Mouse (Mus musculus) cerebellum, adult 9-11 months (tissue): Measurements from ENCODE around the gene Sap30bp.
A peak's percentile ranks its signal among the peaks of the same experiment; 100 is the strongest.

Source experiments
- DNase-seq: peaks from one replicate; pipeline ENCODE4 v3.0.0; 2022

The Sap30bp gene

GRCm38 (mm10) chr11:115933108-115933746 lies at the start of gene Sap30bp, which contains the start of gene Recql5:
Sap30bp (plus strand) TSS chr11:115933282.
Recql5 (minus strand) TSS chr11:115933477.
- peak; percentile 97 for DNase-seq

DNA sequence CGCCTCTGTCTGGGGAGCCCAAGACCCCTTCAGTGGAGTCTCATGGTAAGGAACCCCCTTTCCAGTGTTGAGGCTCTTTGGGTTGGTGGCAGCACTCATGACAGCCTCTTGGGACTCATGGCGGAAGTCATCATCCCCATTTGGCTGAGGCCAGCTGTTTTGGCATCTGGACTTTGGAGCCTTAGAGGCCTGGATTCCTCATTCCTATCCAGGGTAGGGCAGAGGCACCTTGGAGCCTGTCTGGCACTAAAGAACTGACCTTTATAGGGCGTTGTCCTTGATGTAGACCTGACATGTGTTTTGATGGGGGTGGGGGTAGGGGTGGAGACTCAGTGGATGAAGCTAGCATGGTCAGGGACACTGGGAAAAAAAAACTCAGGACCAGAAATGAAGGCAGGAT lies 48.7 kb upstream of the Sap30bp start:
- no peak for DNase-seq

GRCm38 (mm10) chr11:115885281-115885680 lies 47.8 kb upstream of the Sap30bp start:
- DNase-seq: no peak

- no peak for DNase-seq
Observed at GRCm38 (mm10) chr11:115886446-115886845, 46.6 kb upstream of the Sap30bp start.

GRCm38 (mm10) chr11:115888020-115888419 lies 45.1 kb upstream of the Sap30bp start:
- DNase-seq: no peak

GRCm38 (mm10) chr11:115889159-115889558 lies 43.9 kb upstream of the Sap30bp start:
- DNase-seq: no peak

DNA sequence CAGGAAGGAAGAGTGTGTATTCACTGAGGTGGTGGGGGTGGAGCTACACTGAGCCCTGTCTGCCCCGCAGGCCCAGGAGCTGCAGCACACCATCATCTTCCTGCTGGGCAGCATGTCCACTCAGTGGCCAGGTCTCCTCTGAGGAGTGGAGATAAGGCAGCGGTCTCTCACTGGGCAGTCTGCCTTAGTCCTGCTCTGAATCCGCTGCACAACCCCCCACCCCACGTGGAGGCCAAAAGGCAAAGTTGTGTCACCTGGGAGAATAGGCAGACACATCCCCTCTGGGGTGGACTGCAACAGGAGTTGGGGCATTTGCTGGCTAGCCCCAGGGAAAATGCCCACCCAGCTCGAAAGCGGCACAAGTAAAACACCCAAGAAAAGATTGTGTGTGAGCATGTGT lies 40.9 kb upstream of the Sap30bp start:
- DNase-seq: no peak

- no peak for DNase-seq
Observed at GRCm38 (mm10) chr11:115893071-115893470, 40.0 kb upstream of the Sap30bp start.

- DNase-seq: peak; percentile 47
Observed at GRCm38 (mm10) chr11:115894755-115895520, 38.1 kb upstream of the Sap30bp start.

DNA sequence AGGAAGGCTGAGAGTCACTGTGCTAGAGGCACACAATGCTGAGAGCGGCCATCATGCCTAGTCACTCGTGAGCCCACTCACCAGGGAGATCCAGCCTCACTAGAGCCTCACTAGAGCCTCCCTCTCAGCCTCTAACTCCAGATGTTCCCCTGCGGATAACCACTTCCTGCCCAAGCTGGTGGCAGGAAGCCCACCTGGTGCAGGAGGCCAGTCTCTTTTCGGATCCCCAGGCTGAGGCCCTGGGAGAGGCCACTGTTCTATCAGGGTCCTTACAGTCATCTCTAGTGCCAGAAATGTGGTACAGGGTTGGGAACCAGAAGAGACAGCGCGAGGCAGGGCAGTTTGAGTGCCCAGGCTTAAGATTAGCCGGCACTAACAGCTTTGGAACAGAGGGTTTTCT lies 34.6 kb upstream of the Sap30bp start:
- DNase-seq: no peak

DNA sequence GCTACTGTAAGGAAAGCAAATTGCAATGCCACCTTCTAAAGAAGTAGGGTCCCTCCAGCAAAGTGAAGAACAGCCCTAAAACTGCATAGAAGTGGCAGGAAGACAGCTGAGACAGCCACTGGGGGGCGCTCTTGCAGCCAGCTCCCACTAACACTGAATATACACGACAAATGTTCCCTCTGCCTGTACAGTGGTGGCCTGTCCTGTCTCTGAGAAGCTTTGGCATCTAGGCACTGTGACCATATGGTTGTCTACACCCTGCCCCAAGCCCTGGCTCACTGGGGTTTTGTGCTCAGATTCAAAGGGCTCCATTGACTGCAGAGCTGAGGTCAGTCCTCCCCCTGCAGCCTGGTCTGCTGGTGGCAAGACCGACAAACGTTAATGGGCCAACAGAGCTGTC lies 34.2 kb upstream of the Sap30bp start:
- DNase-seq: peak; percentile 87

DNA sequence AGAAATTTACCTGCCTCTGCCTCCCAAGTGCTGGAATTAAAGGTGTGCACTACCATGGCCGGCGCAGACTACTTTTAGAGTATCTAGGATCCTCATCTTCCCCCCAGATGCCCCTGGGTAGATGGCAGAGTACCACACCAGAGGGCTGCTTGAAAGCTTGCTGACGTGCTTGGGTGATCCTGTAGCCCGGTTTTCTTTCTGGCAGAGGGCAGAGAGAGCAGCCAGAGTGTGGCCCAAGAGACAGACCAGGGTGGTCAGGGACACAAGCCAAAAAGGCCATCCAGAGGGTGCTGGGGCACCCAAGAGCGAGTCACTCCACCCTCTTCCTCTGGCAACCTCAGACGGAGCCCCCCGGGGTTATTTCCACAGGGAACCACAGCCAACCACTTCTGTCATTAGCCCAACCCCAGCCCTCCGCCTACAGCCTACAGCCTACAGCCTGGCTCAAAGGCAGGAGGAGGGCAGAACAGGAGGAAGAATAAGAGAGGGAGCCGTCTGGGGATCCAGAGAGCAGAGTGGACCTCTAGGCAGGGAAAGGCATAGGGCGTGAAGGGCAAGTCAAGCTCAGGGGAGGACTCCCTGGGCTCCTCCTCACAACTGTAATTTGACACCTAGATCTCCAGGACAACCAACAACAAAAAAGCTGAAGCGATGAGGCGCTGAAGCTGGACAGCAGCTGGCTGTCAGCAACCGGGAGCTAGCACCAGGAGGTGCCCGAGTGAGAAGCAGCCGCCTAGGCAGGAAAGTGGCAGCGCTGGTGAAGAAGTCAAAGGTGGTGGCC lies 33.4 kb upstream of the Sap30bp start, which contains the start of gene Smim5:
Smim5 (plus strand) TSS at position 481 of the 781 bp plus-strand sequence.
- DNase-seq: no peak

- no peak for DNase-seq
Observed at GRCm38 (mm10) chr11:115900561-115901337, 32.3 kb upstream of the Sap30bp start.

- DNase-seq: no peak
Observed at GRCm38 (mm10) chr11:115901338-115902161, 31.5 kb upstream of the Sap30bp start.

DNA sequence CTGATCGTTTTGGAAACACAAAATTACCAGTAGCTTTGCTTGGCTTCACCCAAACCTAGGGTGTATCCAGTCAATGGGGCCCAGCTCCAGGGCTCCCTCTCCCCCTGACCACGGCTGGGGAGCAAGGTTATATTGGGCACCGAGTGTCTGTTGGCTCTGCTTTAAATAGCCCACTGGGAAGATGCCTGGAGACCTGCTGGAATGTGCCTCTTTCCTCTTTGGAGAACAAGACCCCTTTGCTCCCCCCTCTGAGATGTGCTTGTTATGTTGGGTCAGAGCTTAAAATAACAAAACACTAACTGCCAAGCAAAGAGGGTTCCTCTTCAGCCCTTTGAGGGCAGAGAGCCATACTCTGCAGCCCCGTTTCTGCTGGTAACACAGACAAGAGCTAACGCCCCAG lies 30.9 kb upstream of the Sap30bp start:
- DNase-seq: no peak

DNA sequence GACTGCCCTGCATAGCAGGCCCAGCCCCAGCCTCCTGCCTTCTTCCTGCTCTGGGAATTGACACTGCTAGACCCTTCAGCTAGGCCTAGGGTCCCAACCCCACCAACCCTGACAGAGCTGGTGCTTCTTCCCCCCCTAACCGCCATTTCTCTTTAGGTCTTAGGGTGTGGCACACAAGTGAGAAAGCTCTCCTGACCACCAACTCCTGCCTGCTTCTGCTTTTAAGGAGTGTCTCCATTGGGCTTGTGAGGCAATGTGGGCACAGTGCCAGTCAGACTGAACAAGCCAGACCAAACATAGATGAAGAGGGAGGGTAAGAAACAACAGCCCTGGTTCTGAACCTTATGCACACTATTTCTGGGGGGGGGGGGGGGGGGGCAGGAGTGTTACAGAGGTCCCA lies 30.3 kb upstream of the Sap30bp start:
- no peak for DNase-seq

DNA sequence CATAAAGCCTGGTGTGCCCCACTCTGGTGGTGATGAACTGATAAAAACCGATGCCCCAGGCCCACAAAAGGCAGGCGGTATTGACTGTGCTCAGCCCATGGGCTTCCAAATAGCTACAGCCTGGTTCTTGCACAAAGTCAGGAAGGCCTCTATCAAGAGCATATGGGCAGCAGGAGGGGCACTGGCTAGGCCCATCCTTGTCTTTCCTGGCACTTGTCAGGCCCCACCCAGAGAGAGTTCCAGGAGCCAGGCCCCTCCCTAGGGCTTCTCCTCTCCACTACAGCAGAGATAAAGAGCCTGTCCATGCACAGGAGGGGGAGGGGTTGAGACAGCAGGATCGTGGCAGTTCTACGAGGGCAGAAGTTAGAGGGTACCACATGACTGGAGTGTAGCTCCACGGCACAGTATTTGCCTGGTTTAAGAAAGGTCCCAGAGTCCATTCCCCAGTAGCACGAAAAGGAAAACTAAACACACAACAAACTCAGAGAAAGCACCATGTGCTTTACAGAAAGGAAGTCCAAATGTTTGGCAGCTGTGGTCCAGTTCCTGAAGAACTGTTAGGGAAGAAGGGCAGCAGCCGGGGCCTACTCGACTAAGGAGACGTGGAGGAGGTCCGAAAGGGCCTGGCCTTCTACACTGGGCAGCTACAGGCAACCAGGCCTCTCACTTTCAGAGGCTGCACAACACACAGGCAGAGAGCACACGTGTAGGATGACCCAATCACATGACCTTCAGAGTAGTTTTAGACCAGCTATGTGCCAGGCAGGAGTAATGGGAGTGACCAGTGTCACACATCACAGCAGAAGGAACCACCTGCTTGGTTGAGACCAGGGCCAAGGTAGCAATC lies 29.5 kb upstream of the Sap30bp start:
- no peak for DNase-seq

DNA sequence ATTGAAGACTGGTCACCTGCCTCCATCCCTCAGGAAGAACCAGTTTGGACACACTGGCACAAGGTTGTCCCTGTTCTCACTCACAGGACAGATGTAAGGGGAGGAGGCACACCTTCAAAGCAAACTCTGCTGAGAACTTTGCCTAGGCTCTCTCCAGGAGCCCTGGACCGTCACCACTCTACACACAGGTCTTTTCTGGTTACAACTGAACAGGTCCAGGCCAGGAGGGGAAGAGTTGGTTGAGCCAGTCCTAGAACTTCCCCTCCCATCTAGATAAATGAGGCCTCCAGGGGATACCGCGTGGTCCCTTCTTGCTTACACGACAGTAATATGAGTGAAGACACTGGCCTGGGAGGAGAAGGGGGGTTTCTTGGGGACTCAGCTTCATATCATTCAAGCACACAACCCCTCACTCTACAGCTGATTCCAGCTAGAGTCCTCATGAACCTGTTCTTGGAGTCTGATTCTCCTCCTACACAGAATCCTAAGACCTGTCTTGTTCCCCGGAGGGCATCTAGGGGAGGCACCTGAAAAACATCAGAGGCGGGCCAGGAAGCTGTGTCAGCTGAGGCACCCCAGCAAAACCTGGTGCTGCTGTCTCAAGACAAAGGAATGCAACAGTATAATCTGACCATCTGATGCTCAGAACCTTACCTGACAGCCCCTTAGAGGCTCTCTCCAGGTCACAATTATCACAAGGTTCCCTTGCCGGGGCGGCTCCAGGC lies 28.7 kb upstream of the Sap30bp start:
- DNase-seq: no peak

GRCm38 (mm10) chr11:115904956-115905790 lies 27.9 kb upstream of the Sap30bp start:
- no peak for DNase-seq
